12 mouse cellular contexts compared by ENCODE assay signal in the genomic region with DNA sequence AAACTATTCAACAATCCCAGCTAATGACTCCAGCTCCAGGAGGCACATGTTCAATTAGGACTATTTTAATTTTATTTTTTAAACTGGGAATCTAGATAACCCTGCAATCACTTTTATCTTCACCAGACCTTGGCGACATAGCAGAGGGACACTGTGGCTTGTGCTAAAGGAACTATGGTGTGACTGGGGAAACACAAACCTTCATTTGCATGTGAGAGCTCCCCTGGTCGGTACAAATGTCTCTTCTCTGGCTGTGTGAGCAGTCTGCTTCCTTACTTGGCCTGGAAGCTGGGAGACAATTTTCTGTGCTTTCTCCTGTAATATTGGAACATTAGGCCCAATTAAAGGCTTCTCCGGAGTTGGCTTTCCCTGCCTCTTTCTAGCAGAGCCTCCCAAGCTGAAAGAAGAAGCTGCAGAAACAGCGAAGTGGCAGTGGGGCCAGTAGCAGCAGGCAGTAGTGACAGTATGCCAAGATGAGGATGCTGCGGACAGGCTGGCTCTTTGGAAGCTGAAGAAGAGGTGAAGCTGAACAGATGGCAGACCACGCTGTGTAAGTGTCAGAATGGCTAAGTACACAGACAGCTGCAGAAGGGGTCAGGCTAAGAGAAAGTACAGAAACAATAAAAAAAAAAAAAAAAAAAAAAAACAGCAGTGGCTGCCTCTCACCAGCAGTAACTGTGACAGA.
A peak's percentile ranks its signal among the peaks of the same experiment; 100 is the strongest.
DNase-seq lines count a peak whose midpoint lies in the region; ATAC-seq and TF ChIP-seq lines count a peak whose summit lies in the region.
"Had no signal": no experiment of that assay in that cellular context is flagged by ENCODE, and none has a peak within 500 bp of the region (broad histone marks: within the 10 kb centered on the region; RNA-seq: fewer than 3 reads in every experiment).

No protein-coding gene starts in this region.

- no peaks in the 10 kb centered on the region for H3K4me1 ChIP-seq in hindbrain, embryonic 11.5 days (replicated peaks; ENCODE audit: control insufficient read depth, insufficient read depth, low read length)
- H3K4me1 ChIP-seq in midbrain, embryonic 14.5 days (ENCODE audit: control insufficient read depth, insufficient read depth, low read length) = peaks cover 18% of the 10 kb centered on the region
- H3K4me1 ChIP-seq in liver, postnatal 0 days (ENCODE audit: insufficient read depth) = no peaks in the 10 kb centered on the region
- H3K4me1 ChIP-seq: liver, embryonic 13.5 days had no signal

- H3K36me3 ChIP-seq in hindbrain, embryonic 11.5 days (ENCODE audit: control insufficient read depth, insufficient read depth, low read length) = no peaks in the 10 kb centered on the region
- H3K36me3 ChIP-seq in midbrain, embryonic 14.5 days (ENCODE audit: control insufficient read depth, insufficient read depth, low read length) = no peaks in the 10 kb centered on the region
- H3K36me3 ChIP-seq in liver, postnatal 0 days (replicated peaks; ENCODE audit: insufficient read depth, low read length) = no peaks in the 10 kb centered on the region
- H3K36me3 ChIP-seq: liver, embryonic 13.5 days had no signal

- WGBS in hindbrain, embryonic 11.5 days = 23% methylated on average over 6 of the region's 6 CpGs
- 17% methylated on average over 6 of the region's 6 CpGs for WGBS in midbrain, embryonic 14.5 days
- 50% methylated on average over 6 of the region's 6 CpGs for WGBS in liver, postnatal 0 days (ENCODE audit: insufficient replicate concordance)

- H3K9ac ChIP-seq in hindbrain, embryonic 11.5 days (ENCODE audit: low read depth, low read length) = no peak overlapping the region
- no peak overlapping the region for H3K9ac ChIP-seq in midbrain, embryonic 14.5 days (replicated peaks; ENCODE audit: low read length)
- no peak overlapping the region for H3K9ac ChIP-seq in liver, postnatal 0 days (replicated peaks)
- H3K9ac ChIP-seq: liver, embryonic 13.5 days had no signal

- no peak for TF ChIP-seq EP300 in liver, postnatal 0 days (IDR thresholded peaks at IDR 0.05; ENCODE audit: low read depth)

- H3K9me3 ChIP-seq in hindbrain, embryonic 11.5 days (ENCODE audit: control insufficient read depth, low read length) = no peaks in the 10 kb centered on the region
- H3K9me3 ChIP-seq in midbrain, embryonic 14.5 days (ENCODE audit: control insufficient read depth, low read length) = no peaks in the 10 kb centered on the region
- H3K9me3 ChIP-seq in liver, postnatal 0 days (ENCODE audit: low read length) = no peaks in the 10 kb centered on the region
- H3K9me3 ChIP-seq: liver, embryonic 13.5 days had no signal

- ATAC-seq in hindbrain, embryonic 11.5 days (ENCODE audit: low FRiP score) = peak; percentile 89
- ATAC-seq in midbrain, embryonic 14.5 days (ENCODE audit: low FRiP score, low TSS enrichment) = peak; percentile 76
- no peak for ATAC-seq in liver, postnatal 0 days

- peak; percentile 17 for DNase-seq in embryo, embryonic 11 days
- no peak for DNase-seq in embryo, embryonic 9.5 days (ENCODE audit: extremely low spot score)
- DNase-seq in cerebellum, adult 18-20 months = peak; percentile 77 to 82
- peak; percentile 31 for DNase-seq in hindbrain, embryonic 11.5 days (ENCODE audit: low spot score)
- peak; percentile 37 for DNase-seq in midbrain, embryonic 14.5 days
- DNase-seq in urinary bladder, adult 18-20 months (ENCODE audit: low spot score in 2 of 2) = no peak
- no peak for DNase-seq in urinary bladder, postnatal 14 days (ENCODE audit: low spot score)
- no peak for DNase-seq in liver, postnatal 0 days
- DNase-seq: adrenal gland, postnatal 25 days; liver, embryonic 13.5 days; spleen, adult 18-20 months had no signal

- no peak overlapping the region for H3K27ac ChIP-seq in hindbrain, embryonic 11.5 days (ENCODE audit: low read depth, low read length)
- H3K27ac ChIP-seq in midbrain, embryonic 14.5 days (replicated peaks; ENCODE audit: low read depth, low read length) = peak overlapping the region; percentile 45; the same call in 1 of the 2 replicates
- no peak overlapping the region for H3K27ac ChIP-seq in liver, postnatal 0 days (ENCODE audit: low read depth)
- H3K27ac ChIP-seq: kidney, postnatal 0 days; liver, embryonic 13.5 days had no signal

- no peak overlapping the region for H3K4me2 ChIP-seq in hindbrain, embryonic 11.5 days (replicated peaks; ENCODE audit: low read depth, low read length)
- H3K4me2 ChIP-seq in midbrain, embryonic 14.5 days (ENCODE audit: low read length) = 0 out of 2 replicates have a peak overlapping the region, but pooled peaks have one; percentile 2
- no peak overlapping the region for H3K4me2 ChIP-seq in liver, postnatal 0 days (ENCODE audit: low read depth, low read length)
- H3K4me2 ChIP-seq: liver, embryonic 13.5 days had no signal

- no peak overlapping the region for H3K4me3 ChIP-seq in hindbrain, embryonic 11.5 days (ENCODE audit: low read depth, low read length)
- H3K4me3 ChIP-seq in midbrain, embryonic 14.5 days (replicated peaks; ENCODE audit: low read depth, low read length) = no peak overlapping the region
- no peak overlapping the region for H3K4me3 ChIP-seq in liver, postnatal 0 days (ENCODE audit: low read depth, low read length)
- H3K4me3 ChIP-seq: liver, embryonic 13.5 days had no signal

- no peaks in the 10 kb centered on the region for H3K27me3 ChIP-seq in hindbrain, embryonic 11.5 days (ENCODE audit: control insufficient read depth, insufficient read depth, low read length)
- no peaks in the 10 kb centered on the region for H3K27me3 ChIP-seq in midbrain, embryonic 14.5 days (ENCODE audit: control insufficient read depth, insufficient read depth, low read length)
- no peaks in the 10 kb centered on the region for H3K27me3 ChIP-seq in liver, postnatal 0 days (ENCODE audit: insufficient read depth, low read length)
- H3K27me3 ChIP-seq: liver, embryonic 13.5 days had no signal

- no peak for TF ChIP-seq CTCF in liver, postnatal 0 days (IDR thresholded peaks at IDR 0.05; ENCODE audit: low read depth)

Comparison
In these comparisons a context has a peak if more than half of its experiments do, and no peak if none do; other contexts are left out.
1. DNase-seq: peak in embryo, embryonic 11 days (single experiment), cerebellum, adult 18-20 months (2 of 2), hindbrain, embryonic 11.5 days (single experiment) and midbrain, embryonic 14.5 days (single experiment); none in embryo, embryonic 9.5 days (single experiment), urinary bladder, adult 18-20 months (0 of 2), urinary bladder, postnatal 14 days (single experiment) and liver, postnatal 0 days (single experiment).